Mouse (Mus musculus) hindbrain, embryonic 15.5 days (tissue): ENCODE data around the gene Mgll. TPM values are rescaled to one million over a fixed set of nuclear protein-coding genes. Genes with fewer than 3 reads are reported as not detected.

Source experiments
- ATAC-seq: fragments of 200-750 bp; cut with Nextera tagmentation; 2 replicates; pipeline ENCODE4 v1.8.0; 2017; ENCODE audit warnings: low read depth, moderate number of reproducible peaks, moderate TSS enrichment; ENCODE audit not compliant: low FRiP score
- H3K27ac ChIP-seq: fragments of 300-500 bp; sonication (generic); replicated peaks from 2 replicates; pipeline ENCODE4 v1.5.1; 2015; ENCODE audit warnings: mild to moderate bottlenecking, inconsistent platforms
- H3K27me3 ChIP-seq: fragments of 300-500 bp; sonication (generic); 2 replicates; pipeline ENCODE4 v1.6.1; 2015; ENCODE audit warnings: control low read depth, inconsistent platforms
- H3K36me3 ChIP-seq: fragments of 300-500 bp; sonication (generic); 2 replicates; pipeline ENCODE4 v1.6.1; 2015; ENCODE audit warnings: control low read depth, inconsistent platforms
- H3K4me1 ChIP-seq: fragments of 300-500 bp; sonication (generic); replicated peaks from 2 replicates; pipeline ENCODE4 v1.6.1; 2015; ENCODE audit warnings: control low read depth, inconsistent platforms
- H3K4me2 ChIP-seq: fragments of 300-500 bp; sonication (generic); 2 replicates; pipeline ENCODE4 v1.6.1; 2015; ENCODE audit warnings: moderate library complexity, mild to moderate bottlenecking, inconsistent platforms
- H3K4me3 ChIP-seq: fragments of 300-500 bp; sonication (generic); 2 replicates; pipeline ENCODE4 v1.5.1; 2015; ENCODE audit warnings: mild to moderate bottlenecking, inconsistent platforms
- H3K9ac ChIP-seq: fragments of 300-500 bp; sonication (generic); 2 replicates; pipeline ENCODE4 v1.6.1; 2015; ENCODE audit warnings: inconsistent platforms
- H3K9me3 ChIP-seq: fragments of 300-500 bp; sonication (generic); 2 replicates; pipeline ENCODE4 v1.6.1; 2016; ENCODE audit warnings: control low read depth, inconsistent platforms
- WGBS: fragments of 180-500 bp; shearing (Covaris S2); methylation state at CpG from one replicate; pipeline ENCODE4 v1.1.7; 2015; 5-methylcytosine and 5-hydroxymethylcytosine counted together
- polyA plus RNA-seq: library from polyadenylated mRNA; unstranded; fragments of >200 nt; fragmentation: Nextera tagmentation; extraction: Ambion mirVana; gene quantifications from 2 replicates; pipeline ENCODE4 v1.2.1, GENCODE M21; 2015

Mgll gene
- polyA plus RNA-seq, 1 experiment from 2014 or later: 59.0 TPM

DNA sequence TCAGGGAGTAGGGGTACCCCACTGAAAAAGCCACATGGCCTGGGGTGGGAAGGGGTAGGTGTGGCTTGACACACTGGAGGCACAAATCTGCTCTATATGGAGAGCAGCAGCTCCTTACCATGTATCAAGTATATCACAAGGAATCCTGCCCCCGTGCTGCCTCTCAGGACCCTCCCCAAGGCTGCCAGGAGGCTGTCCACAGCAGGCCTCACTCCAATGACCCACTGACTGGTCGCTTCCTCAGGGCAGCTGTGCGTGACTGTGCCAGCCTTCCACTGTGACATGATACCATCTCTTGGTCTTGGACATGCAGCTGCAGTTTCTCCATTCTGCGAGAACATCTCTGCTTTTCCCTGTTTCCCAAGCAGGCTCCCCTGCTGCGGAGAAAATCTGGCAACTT lies 20.5 kb upstream of the Mgll start:
- Histone ChIP-seq H3K4me3 (no peak overlapping the region), H3K36me3 (no peaks in the 10 kb centered on the region), H3K27me3 (0 out of 2 replicates have a peak, but pooled peaks cover 2% of the 10 kb centered on the region), H3K9ac (no peak overlapping the region), H3K4me1 (no peaks in the 10 kb centered on the region), H3K9me3 (no peaks in the 10 kb centered on the region), H3K27ac (no peak overlapping the region), H3K4me2 (no peak overlapping the region)
- no peak for ATAC-seq
- 79% methylated on average over 5 of the region's 5 CpGs for WGBS

DNA sequence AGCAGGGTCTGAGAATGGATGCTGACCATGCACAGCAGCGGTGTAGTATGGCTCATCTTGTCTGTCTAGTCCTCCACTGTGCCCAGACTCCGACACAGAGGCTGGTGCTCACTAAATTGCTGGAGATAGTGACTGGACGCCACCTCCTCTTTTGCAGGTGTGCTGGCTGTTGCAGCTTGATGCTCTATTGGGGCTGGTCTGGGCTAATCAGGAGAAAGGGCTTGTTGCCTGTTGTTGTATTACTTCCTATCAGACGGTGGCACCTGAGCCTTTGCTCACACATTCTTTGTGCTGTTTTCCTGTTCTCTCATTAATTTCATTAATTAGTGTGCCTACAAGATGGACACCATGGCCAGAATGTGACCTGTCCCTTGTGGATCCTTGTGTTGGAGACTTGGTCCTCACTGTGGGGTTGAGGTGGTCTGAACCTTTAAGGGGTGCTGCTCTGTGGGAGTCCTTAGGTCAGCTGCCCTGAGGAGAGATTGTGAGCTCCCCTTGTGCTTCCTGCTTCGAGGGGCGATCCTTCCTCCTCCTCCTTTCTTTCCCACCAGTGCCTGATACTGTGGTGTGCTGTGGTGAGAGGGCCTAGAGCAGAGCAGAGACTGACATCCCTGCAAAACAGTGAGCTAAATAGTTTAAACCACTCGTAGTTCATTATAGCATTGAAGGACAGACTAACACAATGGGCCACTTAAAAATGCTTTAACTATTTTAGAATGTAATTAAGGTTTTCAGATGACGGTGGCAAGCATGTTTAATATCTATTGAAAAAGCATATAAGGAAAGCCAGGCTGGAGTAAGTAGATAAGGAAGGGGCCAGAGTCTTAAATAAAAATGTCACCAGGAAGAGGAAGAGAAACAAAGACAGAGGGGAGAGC lies 15.6 kb upstream of the Mgll start:
- 75% methylated on average over 8 of the region's 8 CpGs for WGBS
- no peaks in the 10 kb centered on the region for H3K4me1 ChIP-seq
- H3K4me3 ChIP-seq: no peak overlapping the region
- H3K27me3 ChIP-seq: no peaks in the 10 kb centered on the region
- H3K4me2 ChIP-seq: no peak overlapping the region
- no peak for ATAC-seq
- H3K9me3 ChIP-seq: no peaks in the 10 kb centered on the region
- H3K27ac ChIP-seq: no peak overlapping the region
- no peak overlapping the region for H3K9ac ChIP-seq
- H3K36me3 ChIP-seq: no peaks in the 10 kb centered on the region

DNA sequence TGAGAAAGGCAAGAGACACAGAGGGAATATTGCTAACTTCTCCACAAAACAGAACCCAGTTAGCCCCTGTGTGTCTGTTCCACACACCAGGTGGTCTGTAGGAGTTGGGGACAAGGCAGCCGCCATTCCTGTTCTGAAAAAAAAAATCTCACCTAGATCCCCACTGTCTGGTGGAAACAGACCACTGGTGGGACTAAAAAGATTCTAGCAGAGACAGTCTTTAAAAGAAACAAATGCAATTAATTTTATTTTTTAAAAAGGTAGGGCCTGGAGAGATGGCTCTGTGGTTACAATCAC lies 15.0 kb upstream of the Mgll start:
- no peak overlapping the region for H3K27ac ChIP-seq
- no peaks in the 10 kb centered on the region for H3K9me3 ChIP-seq
- no peaks in the 10 kb centered on the region for H3K36me3 ChIP-seq
- H3K9ac ChIP-seq: no peak overlapping the region
- ATAC-seq: no peak
- H3K27me3 ChIP-seq: no peaks in the 10 kb centered on the region
- no peaks in the 10 kb centered on the region for H3K4me1 ChIP-seq
- no peak overlapping the region for H3K4me2 ChIP-seq
- H3K4me3 ChIP-seq: no peak overlapping the region
- 96% methylated on average over 1 of the region's 1 CpGs for WGBS

DNA sequence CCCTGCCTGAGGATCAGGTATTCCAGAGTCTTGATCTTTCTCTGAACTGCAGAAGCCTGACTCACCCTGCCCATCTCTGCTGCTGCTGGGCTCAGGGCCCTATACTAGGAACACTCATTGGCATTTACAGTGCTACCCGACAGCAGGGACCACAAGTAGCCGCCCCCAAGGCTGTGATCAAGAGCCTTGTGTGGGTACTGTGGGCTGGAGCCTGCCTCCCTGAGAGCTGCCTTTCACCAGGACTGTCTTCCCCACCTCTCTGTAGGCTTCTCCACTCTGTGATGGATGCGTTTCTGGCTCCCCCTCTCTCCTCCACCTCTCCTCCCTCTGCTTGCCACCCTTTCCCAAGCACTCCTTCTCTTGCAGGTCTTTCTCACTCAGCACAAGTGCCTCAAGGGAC lies 12.9 kb upstream of the Mgll start:
- ATAC-seq: no peak
- WGBS: 95% methylated on average over 3 of the region's 3 CpGs
- Histone ChIP-seq H3K27ac (no peak overlapping the region), H3K36me3 (no peaks in the 10 kb centered on the region), H3K9me3 (no peaks in the 10 kb centered on the region), H3K4me3 (no peak overlapping the region), H3K27me3 (no peaks in the 10 kb centered on the region), H3K4me2 (no peak overlapping the region), H3K9ac (no peak overlapping the region), H3K4me1 (no peaks in the 10 kb centered on the region)

DNA sequence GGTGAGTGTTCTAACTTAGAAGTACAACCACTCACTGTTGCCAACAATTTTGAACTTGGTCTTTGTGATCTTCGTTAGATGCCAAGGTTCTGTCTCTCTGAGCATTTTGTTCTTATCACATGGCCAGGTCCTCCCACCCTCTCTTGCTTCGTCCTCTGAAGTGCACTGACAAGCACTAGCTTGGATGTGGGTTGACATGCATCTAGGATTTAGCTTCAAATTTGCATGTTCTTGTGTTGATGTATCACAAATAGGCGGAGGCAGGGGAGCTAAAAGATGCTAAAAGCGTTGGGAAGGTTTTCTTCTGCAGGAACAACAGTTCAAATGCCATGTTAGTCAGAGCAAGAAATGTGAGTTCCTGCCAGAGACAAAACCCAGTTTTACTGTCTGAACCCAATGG lies 12.1 kb upstream of the Mgll start:
- H3K27me3 ChIP-seq: no peaks in the 10 kb centered on the region
- H3K27ac ChIP-seq: no peak overlapping the region
- WGBS: 89% methylated on average over 4 of the region's 4 CpGs
- no peaks in the 10 kb centered on the region for H3K36me3 ChIP-seq
- H3K4me3 ChIP-seq: no peak overlapping the region
- H3K4me1 ChIP-seq: no peaks in the 10 kb centered on the region
- ATAC-seq: no peak
- H3K9ac ChIP-seq: no peak overlapping the region
- no peaks in the 10 kb centered on the region for H3K9me3 ChIP-seq
- no peak overlapping the region for H3K4me2 ChIP-seq

DNA sequence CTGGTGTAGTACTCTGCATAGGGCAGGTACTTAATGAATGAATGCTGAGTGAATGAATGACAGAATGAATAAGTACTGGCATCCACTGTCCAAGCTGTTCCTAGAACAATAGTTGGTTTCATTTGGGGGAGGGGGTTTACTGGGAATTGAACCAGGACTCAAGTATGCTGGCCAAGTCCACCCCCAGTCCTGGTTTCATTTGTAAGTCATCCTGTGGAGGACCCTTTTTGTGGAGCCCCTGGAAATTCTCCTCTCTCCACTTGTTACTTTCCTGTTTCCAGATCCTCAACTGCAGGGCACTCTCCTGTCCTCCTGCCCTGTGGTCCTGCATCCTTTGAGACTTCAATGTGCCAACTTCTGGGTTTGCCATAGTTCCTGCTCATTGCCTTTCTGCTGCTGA lies 10.9 kb upstream of the Mgll start:
- Histone ChIP-seq H3K4me1 (no peaks in the 10 kb centered on the region), H3K9ac (no peak overlapping the region), H3K4me2 (no peak overlapping the region), H3K27ac (no peak overlapping the region), H3K27me3 (no peaks in the 10 kb centered on the region), H3K36me3 (no peaks in the 10 kb centered on the region), H3K9me3 (no peaks in the 10 kb centered on the region), H3K4me3 (no peak overlapping the region)
- no peak for ATAC-seq

DNA sequence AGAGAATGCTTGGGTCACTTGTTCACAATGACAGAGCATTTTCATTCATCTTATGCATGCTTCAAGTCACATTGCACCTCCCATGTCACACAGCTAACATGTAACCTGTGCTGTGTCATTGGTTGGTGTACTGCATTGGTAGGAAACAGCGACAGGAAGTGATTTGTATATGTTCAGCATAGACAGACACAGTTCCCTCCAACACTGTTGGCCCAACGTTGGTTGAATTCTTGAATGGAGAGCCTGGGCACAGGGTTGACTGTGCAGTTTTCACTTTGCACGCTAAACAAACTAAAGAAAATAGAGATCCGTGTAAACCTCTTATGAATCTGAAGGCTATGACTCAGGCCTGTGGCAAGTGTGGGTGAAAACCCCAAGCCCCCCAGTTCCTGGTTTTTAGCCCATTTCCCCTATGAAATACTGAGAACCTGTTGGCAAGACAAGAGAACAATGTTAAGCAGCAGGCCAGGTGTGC lies 10.0 kb upstream of the Mgll start:
- 90% methylated on average over 4 of the region's 4 CpGs for WGBS
- no peaks in the 10 kb centered on the region for H3K36me3 ChIP-seq
- H3K4me1 ChIP-seq: no peaks in the 10 kb centered on the region
- no peak overlapping the region for H3K4me3 ChIP-seq
- H3K9me3 ChIP-seq: no peaks in the 10 kb centered on the region
- H3K9ac ChIP-seq: no peak overlapping the region
- no peak overlapping the region for H3K4me2 ChIP-seq
- ATAC-seq: no peak
- no peaks in the 10 kb centered on the region for H3K27me3 ChIP-seq
- no peak overlapping the region for H3K27ac ChIP-seq

DNA sequence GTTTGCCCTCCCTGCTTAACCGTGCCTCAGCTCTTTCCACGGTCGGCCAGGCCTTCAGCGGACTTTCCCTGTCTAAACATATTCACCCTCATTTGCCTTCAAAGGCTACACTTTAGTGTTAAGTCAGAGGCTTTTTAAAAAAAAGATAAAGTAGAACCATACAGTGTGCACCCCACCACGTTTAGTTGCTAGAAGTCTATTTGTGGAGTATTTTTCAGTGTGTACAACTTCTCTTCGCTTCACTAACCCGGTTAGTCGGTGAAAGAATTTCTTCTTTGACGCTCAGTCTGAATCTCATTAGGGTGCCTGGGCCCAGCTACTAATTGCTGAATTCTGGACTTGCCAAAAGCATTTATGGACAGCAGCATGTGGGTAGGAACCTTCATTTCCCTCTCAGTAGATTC lies 8.8 kb upstream of the Mgll start:
- no peak overlapping the region for H3K4me3 ChIP-seq
- H3K36me3 ChIP-seq: no peaks in the 10 kb centered on the region
- ATAC-seq: no peak
- no peaks in the 10 kb centered on the region for H3K27me3 ChIP-seq
- H3K4me2 ChIP-seq: no peak overlapping the region
- no peak overlapping the region for H3K9ac ChIP-seq
- WGBS: 44% methylated on average over 9 of the region's 9 CpGs
- no peak overlapping the region for H3K27ac ChIP-seq
- no peaks in the 10 kb centered on the region for H3K4me1 ChIP-seq
- no peaks in the 10 kb centered on the region for H3K9me3 ChIP-seq

DNA sequence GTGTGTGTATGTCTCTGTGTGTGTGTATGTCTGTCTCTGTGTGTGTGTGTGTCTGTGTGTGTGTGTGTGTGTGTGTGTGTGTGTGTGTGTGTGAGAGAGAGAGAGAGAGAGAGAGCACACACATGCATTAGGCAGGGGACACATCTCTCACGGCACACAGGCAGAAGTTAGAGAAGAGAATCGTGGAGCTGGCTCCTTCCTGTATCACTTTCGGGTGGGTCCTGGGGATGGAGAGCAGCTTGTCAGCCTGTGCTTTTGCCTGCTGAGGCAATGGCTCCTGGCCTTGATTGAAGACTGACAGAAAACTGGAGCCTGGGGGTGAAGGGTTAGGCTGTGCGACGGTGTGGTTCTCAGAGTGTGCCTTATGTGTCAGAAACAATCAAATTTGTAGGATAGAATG lies 8.2 kb upstream of the Mgll start:
- no peaks in the 10 kb centered on the region for H3K9me3 ChIP-seq
- no peak for ATAC-seq
- WGBS: 52% methylated on average over 5 of the region's 5 CpGs
- H3K27me3 ChIP-seq: no peaks in the 10 kb centered on the region
- no peak overlapping the region for H3K27ac ChIP-seq
- H3K4me1 ChIP-seq: no peaks in the 10 kb centered on the region
- no peak overlapping the region for H3K4me2 ChIP-seq
- H3K9ac ChIP-seq: no peak overlapping the region
- H3K4me3 ChIP-seq: no peak overlapping the region
- H3K36me3 ChIP-seq: no peaks in the 10 kb centered on the region

DNA sequence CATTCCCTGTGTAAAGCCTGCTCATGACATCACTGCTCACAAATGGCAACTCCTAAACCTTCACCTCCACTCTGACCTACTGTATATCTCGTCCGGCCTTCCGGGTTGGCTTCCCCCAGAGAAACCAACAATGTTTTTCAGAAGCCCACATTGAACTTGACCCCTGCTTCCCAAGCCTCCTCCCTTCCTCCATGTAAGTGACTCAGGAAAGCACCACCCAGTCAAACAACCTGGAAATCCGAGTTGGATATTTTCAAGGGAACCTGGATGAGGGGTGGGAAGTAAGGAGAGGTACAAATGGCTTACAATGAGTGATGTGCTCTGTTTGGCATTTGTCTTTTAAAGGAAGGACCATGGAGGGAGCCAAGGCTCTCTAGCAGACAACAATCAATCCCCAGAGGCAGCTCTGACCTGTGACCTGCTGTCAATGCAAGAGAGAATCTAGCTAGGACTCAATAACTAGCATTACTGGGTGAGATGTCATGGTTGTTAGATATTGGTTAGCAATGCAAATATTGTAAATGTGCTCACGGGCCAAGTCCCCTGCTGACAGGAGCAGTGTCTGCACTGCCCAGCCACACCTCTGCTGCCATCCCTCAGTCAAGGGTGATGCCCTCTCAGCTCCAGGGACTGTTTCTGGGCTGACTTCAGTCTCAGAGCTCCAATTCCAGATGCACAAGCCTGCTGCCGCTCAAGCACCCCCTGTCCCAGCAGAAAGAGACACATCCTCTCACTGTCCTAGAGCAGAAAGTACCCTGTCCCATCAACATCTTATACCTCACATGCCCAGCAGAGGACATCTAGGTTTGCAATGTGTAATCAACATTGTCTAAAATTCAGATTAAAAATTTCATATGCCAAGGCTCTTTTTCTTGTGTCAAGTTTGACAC lies 6.8 kb upstream of the Mgll start:
- Histone ChIP-seq H3K9me3 (no peaks in the 10 kb centered on the region), H3K4me2 (no peak overlapping the region), H3K4me3 (no peak overlapping the region), H3K27ac (no peak overlapping the region), H3K27me3 (no peaks in the 10 kb centered on the region), H3K4me1 (no peaks in the 10 kb centered on the region), H3K36me3 (no peaks in the 10 kb centered on the region), H3K9ac (no peak overlapping the region)
- WGBS: 51% methylated on average over 6 of the region's 6 CpGs
- ATAC-seq: no peak

DNA sequence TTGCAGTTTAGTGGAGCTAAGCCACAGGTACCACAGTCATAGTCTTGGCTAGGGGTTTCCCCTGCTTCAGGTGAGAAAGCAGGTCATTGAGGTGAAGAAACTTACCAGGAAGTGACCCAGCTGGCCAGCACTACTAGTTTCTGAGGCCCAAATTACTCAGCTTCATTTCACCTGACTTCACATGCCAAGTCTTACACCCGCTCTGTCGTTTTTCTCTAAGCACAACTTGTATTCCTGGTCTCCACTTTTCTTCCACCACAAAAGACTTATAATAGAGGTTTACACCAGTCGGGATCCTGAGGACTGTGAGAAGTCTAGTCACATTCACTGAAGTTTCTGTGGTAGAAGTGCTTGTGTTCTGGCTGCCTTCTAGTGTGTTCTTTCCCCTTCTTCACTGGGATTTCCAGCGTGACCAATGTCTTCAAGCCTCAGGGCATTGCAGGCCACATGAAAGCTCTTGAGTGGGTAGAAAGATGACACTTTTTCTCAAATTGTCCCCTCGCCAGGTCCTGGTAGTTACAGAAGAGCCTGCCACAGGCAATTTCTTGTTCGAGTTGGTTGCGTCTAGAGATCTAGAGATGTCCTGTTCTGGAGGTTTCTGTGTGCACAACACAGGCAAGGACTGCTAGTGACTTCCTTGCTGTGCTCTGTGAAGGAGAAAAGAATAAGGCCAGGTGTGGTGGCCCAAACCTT lies 6.0 kb upstream of the Mgll start:
- no peak for ATAC-seq
- H3K27ac ChIP-seq: no peak overlapping the region
- no peaks in the 10 kb centered on the region; the same call in 1 of the 2 replicates for H3K27me3 ChIP-seq
- H3K4me3 ChIP-seq: no peak overlapping the region
- no peaks in the 10 kb centered on the region for H3K4me1 ChIP-seq
- H3K9ac ChIP-seq: no peak overlapping the region
- no peaks in the 10 kb centered on the region for H3K9me3 ChIP-seq
- H3K36me3 ChIP-seq: no peaks in the 10 kb centered on the region
- no peak overlapping the region for H3K4me2 ChIP-seq
- 93% methylated on average over 7 of the region's 7 CpGs for WGBS

DNA sequence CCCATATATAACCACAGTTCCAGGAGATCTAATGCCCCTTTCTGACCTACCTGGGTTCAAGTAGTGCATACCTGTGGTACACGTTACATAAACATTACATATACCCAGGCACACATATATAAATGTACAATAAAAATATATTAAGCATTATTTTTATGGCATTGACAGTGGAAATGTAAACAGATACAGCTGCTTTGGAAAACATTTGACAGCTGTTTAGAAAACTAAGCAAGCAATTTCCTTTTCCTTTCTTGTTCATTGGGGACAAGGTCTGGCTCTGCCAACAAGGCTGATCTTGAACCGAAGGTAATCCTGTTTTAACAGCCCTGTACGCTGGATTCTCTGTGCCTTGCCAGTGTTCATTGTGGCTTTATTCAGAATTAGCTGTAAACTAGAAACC lies 3.2 kb upstream of the Mgll start:
- Histone ChIP-seq H3K4me2 (no peak overlapping the region), H3K4me1 (peaks cover 9% of the 10 kb centered on the region), H3K27ac (no peak overlapping the region), H3K36me3 (no peaks in the 10 kb centered on the region), H3K9me3 (no peaks in the 10 kb centered on the region), H3K4me3 (no peak overlapping the region), H3K9ac (no peak overlapping the region), H3K27me3 (no peaks in the 10 kb centered on the region; the same call in 1 of the 2 replicates)
- no peak for ATAC-seq
- 86% methylated on average over 3 of the region's 3 CpGs for WGBS
